Mouse (Mus musculus): ENCODE data around the gene Npm3. TPM values are rescaled to one million over a fixed set of nuclear protein-coding genes. Genes with fewer than 3 reads are reported as not detected.
A peak's percentile ranks its signal among the peaks of the same experiment; 100 is the strongest.

Npm3 gene
- total RNA-seq, 2 experiments from 2014 or later, result 1.1 to 5.4 TPM

DNA sequence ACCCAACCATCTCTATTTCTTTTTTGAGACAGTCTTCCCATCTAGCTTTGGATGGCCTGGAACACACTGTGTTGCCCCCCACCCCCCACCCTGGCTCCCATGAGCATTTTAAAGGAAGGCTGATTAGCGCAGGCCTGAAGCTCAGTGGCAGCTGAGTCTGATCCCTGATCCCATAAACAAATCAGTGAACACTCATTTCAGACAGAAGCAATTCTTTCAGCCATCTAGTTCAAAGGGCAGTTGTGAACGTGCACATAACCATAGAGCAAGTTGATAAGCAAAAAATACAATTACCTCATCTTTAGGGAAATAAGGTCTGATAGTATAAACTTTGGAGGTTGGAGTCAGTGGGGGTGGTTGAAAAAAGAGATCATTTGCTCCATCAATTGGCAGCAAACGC lies 11.4 kb upstream of the Npm3 start:
- no peak for ATAC-seq (replicated peaks; ENCODE audit: low FRiP score, poor library complexity, severe bottlenecking)

DNA sequence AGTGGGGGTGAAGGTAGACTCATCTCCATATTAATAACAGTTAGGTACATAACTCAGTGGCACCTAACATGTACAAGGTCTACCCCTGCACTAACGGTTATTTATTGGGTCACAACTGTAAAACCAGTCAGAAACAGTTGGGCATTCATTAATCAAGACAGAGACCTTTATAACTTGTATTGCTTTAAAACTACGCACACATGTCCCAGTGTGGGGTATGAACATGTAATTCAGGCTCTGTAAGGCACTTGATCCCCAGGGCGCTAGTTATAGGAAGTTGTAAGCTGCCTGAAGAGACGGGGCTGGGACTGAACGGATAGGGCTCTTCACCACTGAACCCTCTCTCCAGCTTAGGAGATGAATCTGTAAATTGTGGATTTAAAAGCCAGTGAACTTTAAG lies 9.3 kb upstream of the Npm3 start:
- ATAC-seq (replicated peaks; ENCODE audit: low FRiP score, poor library complexity, severe bottlenecking), result no peak

DNA sequence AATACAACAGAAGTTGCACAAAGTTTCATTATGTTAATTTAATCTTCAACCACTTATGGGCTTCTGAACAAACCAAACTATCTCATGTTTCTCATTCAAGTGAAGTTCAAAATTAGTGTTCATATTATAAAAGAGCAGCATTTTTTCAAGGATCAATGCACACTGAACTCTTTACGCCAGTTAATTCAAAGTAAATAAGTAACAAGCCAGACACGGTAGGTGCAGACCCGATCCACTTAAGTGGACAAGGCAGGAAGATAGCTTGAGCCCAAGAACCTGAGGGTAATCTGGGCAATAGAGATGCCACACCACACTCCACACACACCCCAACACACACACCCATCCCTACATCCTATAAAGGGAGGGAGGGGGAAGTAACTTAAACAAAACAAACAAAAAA lies 4.2 kb upstream of the Npm3 start:
- ATAC-seq (replicated peaks; ENCODE audit: low FRiP score, poor library complexity, severe bottlenecking), result no peak

DNA sequence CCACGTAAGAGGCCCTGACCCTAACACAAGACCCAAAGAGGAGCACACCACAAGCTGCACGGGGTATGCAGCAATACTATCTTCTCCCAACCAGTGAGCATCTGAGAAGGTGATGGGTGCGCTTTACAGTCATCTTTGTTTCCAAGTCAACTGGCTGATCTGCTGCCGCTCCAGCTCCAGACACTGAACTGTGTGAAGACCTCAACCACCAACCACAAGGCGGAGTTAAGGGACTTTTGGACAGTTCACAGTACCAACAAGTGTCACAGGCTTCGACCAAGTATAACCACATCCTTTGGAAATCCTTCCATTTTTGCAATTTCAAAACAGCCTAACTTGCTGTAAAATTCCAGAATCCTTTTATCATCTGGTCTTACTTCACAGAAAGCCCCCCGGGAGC lies 2.5 kb upstream of the Npm3 start:
- no peak for ATAC-seq (replicated peaks; ENCODE audit: low FRiP score, poor library complexity, severe bottlenecking)

DNA sequence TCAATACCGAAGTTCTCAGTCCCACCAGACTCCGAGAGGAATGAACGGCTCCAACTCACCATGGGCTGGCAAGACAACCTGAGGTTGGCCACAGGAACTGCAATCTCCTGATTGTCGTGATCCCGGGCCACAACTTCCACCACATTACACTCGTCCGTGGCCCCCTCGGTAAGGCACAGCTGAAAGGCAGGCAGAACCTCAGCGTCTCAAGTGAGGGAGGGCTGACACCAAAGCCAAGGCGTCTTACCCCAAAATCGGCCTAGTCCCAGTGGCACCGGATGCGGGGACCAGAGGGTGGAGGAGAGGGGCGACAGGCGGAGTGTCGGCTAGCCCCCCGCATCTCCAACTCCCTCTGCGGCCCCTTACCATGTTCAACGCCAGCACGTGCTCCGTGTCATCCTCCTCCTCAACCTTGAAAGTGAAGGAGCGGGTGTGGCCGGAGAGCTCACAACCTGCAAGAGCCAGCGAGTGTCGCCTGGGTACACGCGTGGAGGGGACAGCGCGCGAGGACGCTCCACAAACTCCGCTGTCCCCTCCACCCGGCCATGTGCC lies 624 bp downstream of the Npm3 start:
- ATAC-seq (replicated peaks; ENCODE audit: low FRiP score, poor library complexity, severe bottlenecking), result peak; percentile 44

DNA sequence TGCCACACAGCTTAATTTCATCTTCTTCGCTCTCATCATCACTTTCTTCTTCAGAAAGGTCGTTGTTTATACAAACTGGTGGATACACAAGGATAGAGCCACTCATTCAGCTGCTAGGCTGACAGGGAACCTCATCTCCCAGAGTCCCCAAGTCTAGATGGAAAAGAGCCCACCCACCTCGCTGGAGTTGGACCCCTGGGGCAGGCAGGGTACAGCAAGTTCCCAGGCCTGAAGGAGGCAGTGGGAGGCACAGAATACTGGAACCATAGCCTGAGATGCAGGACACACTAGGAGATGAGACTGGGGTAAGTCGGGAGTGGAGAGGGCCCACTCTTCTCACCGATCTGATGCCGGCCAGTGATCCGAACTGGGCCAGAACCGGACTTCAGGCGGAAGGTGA lies 1.2 kb downstream of the Npm3 start:
- ATAC-seq (replicated peaks; ENCODE audit: low FRiP score, poor library complexity, severe bottlenecking), result no peak

DNA sequence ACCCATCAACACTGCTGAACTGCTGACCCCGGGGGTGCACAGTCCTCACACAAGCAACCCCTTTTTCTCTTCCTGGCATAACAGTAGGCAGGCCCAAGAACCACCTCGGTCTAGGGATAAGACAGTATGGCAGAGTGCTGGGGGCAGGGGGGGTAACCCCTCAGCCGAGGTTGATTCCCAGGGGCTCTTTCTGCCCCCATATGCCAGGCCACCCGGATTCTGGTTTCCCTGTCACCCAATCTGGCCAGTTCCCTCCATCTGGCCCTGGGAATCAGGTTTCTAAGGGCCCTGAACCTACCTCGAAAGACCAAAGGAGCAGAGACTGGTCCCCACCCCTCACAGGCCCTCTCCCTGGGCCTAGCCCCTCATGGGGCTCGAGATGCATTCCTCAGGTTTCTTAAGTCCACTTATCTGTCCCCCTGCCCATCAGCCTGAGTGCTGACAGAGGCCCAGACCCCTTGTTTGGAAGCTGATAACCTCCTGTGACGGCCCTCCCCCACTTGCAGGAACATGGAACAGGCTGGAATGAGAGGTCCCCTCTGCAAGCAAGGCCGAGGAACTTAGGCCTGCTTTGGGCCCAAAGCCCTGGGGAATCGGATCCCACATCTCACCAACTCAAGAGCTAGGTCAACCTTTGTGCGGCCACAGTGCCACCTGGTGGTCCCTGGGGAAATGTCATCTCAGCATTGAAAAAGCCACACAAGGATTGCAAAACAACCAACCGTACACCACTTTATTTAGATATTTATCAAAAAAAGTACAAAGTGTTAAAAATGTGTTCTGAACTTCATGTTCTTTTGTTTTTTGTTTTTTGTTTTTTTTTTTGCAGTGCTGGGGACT lies 2.1 kb downstream of the Npm3 start:
- ATAC-seq (replicated peaks; ENCODE audit: low FRiP score, poor library complexity, severe bottlenecking), result 0 out of 2 replicates have a peak, but pooled peaks have one; percentile 61

DNA sequence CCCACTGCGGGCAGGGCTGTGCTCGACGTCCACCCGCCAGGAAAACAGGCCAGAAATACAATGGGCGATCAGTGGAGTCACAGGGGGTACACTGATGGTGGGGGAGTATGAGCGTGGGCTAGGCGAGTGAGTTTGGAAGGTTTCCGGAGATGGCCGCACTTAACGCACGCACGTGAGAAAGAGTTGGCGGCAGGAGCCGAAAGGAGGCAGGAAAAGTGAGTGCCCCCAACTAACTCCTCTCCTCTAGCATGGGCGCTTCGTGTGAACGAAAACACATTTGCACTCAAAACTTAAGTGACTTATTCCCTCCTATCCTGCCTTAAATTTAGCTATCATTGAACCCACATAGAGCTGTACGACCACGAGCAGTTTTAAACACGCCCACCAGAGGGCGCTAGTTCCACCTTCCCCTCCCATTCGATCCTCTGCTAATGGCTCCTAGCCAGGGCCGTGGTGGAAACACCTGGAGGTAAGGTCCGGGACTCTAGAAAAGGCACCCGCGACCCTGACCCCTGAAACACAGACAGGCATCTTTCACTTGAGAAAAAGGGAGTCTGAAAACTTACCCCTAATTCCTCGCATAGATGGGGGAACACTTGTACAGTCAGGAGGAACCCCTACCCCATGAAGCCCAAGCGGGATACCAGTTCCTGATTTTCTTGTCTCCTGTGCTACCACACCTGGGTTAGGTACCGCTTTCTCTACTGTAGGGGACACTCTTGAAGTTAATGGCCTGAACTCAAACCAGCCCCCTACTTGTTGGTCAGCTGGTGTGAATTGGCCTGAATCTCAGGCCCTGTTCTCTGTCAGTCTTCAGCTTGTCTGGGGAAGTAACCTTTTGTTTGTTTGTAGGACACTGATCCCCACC lies 3.0 kb downstream of the Npm3 start:
- 0 out of 2 replicates have a peak, but pooled peaks have one; percentile 49 for ATAC-seq (replicated peaks; ENCODE audit: low FRiP score, poor library complexity, severe bottlenecking)

DNA sequence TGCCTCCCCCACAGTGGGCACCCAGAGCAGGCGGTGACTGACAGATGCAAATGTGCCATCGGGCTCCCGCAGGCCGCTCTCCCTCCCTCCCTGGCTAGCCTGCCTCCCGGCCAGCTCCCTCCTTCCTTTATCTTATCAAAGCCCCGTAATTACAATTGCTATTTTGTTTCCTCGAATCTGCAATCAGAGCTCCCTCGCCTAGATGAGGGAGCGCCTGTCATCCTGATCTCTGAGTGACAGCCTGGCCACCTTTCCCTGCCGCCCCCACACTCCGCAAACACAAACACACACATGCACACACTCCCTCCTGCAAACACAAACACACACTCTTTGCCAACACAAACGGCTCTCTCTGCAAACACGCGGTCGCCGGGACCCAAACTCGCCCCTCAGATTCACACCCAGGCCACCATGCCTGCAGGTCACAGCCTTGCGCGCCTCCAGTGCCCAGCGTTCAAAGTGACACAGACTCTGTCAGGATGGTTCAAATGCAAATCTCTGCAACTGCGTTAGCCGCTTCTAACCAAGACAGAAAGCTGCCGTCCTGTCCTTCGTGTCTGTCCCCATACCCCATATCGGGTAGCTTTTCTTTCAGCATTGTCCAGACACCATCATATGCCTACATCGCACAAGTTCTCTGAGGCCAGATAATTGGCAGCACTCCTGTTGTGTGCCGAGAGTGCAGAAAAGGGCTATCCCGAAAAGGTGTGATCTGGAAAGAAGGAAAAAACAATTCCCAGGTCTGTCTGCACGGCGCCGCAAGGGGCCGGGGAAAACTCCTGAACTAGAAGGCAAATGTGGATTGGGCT lies 3.8 kb downstream of the Npm3 start:
- no peak for ATAC-seq (replicated peaks; ENCODE audit: low FRiP score, poor library complexity, severe bottlenecking)

DNA sequence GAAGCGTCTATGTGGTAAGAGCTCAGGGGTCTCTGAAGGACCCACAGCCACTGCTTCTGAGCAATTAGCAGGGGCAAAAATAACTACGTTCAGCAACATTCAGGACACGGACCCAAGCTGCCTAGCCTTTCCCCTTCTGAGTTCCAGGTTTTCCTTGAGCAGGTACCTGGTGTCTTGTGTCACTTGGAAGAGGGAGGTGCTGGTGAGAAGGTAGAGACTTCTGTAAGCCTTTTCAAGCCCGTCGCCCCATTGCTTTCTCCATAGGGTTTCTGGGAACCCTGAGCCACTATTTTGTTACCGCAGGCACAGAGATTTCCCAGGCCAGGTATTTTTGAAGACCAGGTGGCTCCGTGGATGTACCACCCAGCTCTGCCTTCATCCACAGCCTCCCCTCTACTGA lies 5.8 kb downstream of the Npm3 start:
- no peak for ATAC-seq (replicated peaks; ENCODE audit: low FRiP score, poor library complexity, severe bottlenecking)

DNA sequence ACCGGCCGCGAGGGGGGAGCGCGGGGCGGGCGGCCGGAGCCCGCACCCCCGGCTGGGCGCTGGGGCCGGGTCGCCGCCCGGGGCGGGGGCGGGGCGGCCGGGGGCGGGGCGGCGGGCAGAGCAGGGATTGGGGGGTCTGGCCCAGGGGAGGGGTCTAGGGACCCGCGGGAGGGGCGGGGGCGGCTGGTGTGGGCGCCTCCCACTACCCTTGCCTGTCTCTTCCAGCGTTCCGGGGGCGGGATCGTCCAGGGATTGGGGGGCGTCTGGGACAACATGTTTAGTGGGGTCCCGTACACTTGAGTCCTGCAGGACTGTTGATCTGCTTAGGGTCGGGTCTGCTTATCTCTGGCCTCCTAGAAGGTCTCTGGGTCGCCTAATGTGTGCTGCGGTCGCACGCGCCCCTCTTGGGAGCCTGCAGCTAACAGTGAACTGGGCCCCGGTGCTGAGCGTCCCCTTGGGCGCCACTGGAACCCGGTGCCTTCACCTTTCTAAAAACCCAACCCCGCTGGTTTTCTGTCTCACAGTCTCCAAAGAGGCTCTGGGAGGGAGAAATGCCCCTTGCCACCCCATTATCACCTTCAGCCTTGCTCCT lies 6.3 kb downstream of the Npm3 start:
- ATAC-seq (replicated peaks; ENCODE audit: low FRiP score, poor library complexity, severe bottlenecking), result no peak

DNA sequence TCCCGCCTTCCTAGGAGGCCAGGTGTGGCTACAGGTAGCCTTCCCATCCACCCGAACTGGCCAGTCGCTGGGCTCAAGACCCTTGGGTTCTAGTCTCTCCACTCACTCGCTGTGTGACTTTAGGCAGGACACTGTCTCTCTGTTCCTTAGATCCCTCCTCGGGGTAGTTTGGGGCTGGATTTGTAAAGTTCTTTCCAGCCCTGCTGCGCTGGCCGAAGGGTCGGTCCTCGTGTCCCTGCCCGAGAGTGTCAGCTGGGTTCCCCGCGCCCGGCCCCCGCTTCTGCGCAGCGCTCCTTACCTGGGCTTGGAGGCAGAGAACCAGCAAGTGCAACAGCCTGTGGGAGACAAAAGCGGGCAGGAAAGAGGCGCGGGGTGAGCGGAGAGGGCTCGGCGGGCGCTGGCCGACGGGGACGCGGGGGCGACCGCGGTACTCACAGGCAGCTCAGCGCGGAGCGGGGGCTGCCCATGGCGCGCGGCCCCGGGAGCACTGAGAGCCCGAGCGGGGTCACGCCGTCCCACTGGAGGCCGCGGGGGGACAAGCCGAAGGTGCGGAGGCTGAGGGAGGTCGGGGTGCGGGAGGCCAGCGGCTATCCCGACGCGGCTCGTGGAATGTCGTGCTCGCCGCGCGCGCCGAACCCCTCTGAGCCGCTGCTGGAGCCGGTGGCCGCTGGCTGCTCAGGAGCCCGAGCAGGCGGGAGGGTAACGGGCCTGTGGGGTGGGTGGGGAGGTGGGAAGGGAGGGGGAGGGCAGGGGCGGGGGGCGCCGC lies 7.0 kb downstream of the Npm3 start, which contains the start of gene Fgf8:
Gene Fgf8 (minus strand): TSS at position 698 of the 766 bp plus-strand sequence.
- no peak for ATAC-seq (replicated peaks; ENCODE audit: low FRiP score, poor library complexity, severe bottlenecking)

DNA sequence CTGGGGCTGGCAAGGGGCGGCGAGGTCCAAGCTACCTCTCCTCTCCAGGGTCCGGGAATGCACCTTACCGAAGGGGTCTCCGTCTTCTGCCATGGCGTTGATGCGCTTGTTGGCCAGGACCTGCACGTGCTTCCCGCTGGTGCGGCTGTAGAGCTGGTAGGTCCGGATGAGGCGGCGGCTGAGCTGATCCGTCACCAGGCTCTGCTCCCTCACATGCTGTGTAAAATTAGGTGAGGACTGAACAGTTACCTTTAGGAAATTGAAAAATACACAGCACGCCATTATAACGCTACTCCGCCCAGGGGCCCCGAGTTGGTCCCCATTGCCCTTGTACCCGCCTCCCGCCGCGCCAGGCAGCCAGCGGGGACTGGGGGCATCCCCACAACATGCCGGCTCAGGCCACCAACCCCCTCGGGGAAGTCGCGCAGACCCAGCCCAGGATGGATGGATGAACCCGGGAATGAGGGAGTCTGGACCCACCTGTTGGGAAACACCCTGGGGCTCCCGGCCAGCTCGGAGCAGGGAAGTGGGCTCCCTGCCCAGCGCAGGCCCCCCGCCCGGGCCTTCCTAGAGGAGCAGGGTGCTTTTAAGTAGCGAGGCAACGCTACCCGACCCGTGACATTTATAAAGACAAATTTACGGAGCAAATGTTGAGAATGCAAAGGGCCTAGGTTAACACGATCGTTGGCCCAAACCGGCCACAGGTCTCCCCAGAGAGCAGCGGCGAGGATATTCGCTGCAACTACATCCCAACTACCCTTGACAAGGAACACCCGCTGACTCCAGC lies 7.8 kb downstream of the Npm3 start:
- no peak for ATAC-seq (replicated peaks; ENCODE audit: low FRiP score, poor library complexity, severe bottlenecking)

DNA sequence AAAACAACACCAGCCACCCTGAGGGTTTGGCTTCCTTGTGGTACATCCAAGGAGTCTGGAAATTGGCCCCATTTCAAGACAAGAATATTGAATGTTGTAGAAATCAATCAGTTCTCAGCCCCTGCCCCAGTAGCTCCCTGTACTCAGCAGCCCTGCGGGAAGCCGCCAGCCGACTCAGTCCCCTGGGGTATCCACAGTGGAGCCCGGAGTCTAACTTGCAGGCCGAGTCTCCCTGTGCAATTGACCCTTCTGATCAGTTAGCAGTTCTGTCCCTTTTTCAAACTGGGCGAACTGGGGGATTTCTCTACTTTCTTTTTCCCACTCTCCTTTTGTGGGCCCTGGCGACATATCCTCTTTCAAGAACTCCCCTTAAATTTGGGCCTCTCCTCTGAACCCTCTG lies 8.6 kb downstream of the Npm3 start:
- ATAC-seq (replicated peaks; ENCODE audit: low FRiP score, poor library complexity, severe bottlenecking), result no peak

DNA sequence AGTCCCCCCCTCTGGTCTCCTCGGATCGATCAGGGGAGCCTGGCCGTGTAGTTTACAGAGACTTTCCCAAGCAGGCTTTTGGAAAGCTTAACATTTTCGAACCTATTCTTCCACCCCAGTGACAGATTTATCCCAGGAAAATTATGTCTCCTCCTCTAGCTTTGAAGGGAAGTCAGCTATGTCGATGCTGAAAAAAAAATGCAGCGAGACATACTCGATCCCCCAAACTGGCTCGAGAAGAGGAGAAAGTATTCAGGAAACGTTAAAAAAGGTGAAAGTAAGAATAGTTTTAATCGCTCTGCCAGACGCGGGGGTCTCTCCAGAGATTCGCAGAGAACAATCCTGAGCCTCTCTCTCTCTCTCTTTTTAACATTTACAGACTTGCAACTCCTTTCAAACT lies 9.2 kb downstream of the Npm3 start:
- ATAC-seq (replicated peaks; ENCODE audit: low FRiP score, poor library complexity, severe bottlenecking), result no peak

DNA sequence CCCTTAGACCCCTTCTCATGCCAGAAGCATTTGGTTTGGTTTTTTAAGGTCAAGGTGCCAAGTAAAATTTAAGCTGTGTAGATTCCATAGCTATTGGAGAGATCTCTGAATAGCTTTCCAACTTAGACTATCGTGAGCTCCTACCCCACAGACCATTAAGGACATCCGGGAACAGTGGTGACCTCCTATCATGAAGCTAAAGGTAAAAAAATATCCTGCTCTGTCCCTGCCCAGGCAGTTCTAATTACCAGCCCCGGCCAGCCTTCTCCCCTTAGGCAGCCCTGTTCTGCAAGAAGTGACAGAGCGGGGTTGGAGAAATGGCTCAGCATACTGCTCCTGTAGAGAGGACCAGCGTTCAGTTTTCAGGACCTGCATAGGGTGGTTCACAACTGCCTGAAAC lies 10.9 kb downstream of the Npm3 start:
- no peak for ATAC-seq (replicated peaks; ENCODE audit: low FRiP score, poor library complexity, severe bottlenecking)

DNA sequence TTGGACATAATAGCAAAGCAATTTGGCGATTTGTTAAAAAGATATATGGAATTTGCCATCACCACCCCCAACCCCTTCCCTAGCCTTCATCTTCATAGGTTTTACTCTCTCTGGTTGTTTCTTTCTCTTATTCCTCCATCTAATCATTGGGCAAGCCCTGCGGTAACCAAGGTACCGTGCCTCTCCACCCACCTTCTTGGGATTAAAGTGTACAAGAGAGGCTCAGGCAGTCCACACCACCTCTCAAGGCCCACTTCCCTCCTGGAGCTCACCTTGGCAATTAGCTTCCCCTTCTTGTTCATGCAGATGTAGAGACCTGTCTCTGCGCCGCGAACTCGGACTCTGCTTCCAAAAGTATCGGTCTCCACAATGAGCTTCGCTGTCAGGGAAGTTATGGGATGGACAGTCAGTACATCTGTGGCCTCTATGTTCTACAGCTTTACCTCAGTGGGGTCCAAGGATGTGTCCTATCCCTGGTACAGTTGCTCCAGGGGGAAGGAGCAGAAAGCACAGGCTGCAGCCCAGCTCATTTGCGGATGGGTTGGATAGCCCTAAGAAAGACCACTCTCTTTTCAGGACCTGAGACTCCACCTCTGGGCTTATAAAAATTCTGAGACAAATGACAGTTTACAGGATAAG lies 11.4 kb downstream of the Npm3 start:
- no peak for ATAC-seq (replicated peaks; ENCODE audit: low FRiP score, poor library complexity, severe bottlenecking)
